Mouse (Mus musculus) retina, postnatal 7 days (tissue): ENCODE data around the gene Selplg.

Experiments
- DNase-seq: peaks from one replicate; pipeline ENCODE4 v3.0.0-alpha.2; 2012; ENCODE audit warnings: low read depth, low spot score

Gene Selplg

DNA sequence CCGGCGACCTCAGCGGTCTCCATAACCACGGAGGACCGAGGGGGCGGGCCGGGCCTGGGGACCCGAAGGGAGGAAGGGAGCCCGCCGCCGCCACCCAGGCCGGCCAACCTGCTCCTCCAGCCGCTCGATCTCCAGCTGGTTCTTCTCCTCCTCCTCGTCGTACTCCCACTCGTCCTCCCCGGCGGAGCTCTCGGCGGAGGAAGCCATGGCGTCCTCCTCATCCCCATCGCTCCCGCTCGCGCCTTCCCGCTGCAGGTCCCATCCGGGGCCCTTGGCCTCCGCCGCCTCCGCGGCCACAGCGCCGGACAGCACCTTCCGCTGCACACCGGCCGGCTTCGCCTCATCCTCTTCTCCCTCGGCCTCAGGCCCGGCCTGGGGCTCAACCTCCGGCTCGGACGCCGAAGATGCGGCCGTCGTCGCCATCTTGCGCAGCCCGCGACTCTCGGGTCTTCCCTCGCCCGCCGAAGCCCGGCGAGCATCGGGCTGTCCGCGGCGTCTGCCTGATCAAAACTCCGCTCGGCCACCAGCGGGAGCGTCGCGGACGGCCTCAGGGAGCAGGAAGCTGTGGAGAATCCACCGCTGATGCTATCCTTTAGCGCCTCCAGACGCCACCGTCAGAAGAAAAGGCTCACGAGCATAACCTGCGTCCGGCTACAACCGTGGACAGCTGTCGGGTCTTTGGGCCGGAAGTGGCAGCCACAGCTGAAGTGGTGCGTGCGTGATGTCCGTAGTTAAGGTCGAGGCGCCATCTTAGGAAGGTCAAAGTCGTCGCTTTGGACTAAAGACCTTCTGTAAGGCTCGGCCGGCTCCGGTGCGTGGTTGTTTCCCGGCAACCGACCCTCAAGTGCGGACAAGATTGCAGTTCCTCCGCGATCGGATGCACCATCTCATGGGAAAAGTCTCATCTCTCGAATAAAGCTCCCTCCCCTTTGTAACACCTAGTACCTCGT, 61.0 kb downstream of the Selplg start:
- peak; percentile 86 for DNase-seq

DNA sequence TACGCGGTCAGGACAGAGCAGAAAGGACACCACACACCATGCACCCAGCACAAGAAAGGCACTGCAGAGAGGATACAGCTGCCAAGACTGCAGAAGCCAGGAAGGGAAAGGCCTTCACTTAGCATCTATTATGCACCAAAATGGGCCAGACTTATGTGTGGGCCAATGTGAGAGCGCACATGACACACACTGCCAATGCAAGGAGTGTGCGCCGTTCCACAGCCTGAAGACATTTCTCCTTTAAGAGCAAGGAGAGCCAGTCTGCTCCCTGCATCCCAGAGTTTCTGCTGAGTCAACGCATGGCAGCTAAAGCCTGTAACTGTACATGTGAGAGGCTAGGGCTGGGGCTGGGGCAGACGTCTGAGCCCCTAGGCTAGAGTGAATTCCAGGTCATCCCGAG, 63.6 kb downstream of the Selplg start:
- DNase-seq: no peak
